ENCODE assay signal across 28 mouse cellular contexts in the genomic region with DNA sequence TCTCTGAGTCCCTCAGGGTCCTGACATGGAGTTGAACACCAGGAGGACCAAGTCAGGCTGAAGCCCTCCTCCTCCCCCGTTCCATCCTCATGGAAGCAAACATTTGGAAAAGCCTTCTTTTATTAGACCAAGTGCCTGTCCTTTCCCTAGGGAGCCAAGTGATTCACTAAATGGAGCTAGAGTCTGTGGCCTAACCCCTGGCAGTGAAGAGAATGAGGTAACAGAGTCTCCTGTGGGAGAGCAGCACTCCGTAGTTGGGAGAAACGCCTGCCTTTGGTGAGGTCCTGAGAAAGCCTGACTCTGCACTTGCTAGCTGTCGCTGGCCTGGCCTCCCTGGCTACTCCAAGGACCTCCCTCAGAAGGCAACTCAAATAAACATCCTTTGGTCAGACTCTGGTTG.
DNase-seq lines count a peak whose midpoint lies in the region; ATAC-seq lines count a peak whose summit lies in the region.
"Had no signal": no experiment of that assay in that cellular context is flagged by ENCODE, and none has a peak within 500 bp of the region (broad histone marks: within the 10 kb centered on the region; RNA-seq: fewer than 3 reads in every experiment).

No protein-coding gene starts in this region.

- intact Hi-C loops in gastrocnemius, postnatal 14 days (cut with DNase I; ENCODE audit: low total_unique reads), result no loop called here

- H3K4me3 ChIP-seq in midbrain, embryonic 11.5 days (ENCODE audit: low read depth, low read length), result no peak overlapping the region
- no peak overlapping the region for H3K4me3 ChIP-seq in midbrain, embryonic 16.5 days (ENCODE audit: low read depth, low read length)
- H3K4me3 ChIP-seq: erythroblast, embryonic 14.5 days; forebrain, embryonic 12.5 days; hindbrain, embryonic 12.5 days; intestine, embryonic 15.5 days; layer of hippocampus, adult 2 months; left cerebral cortex, adult 2 months; limb, embryonic 12.5 days; liver, embryonic 15.5 days; lung, embryonic 15.5 days; midbrain, embryonic 12.5 days had no signal

- no peaks in the 10 kb centered on the region for H3K9me3 ChIP-seq in midbrain, embryonic 11.5 days (ENCODE audit: control insufficient read depth, low read length)
- no peaks in the 10 kb centered on the region for H3K9me3 ChIP-seq in midbrain, embryonic 16.5 days (replicated peaks; ENCODE audit: control insufficient read depth, low read length, poor library complexity, severe bottlenecking)
- H3K9me3 ChIP-seq: forebrain, embryonic 12.5 days; hindbrain, embryonic 12.5 days; intestine, embryonic 15.5 days; limb, embryonic 12.5 days; liver, embryonic 15.5 days; lung, embryonic 15.5 days; midbrain, embryonic 12.5 days had no signal

- no peaks in the 10 kb centered on the region for H3K27me3 ChIP-seq in midbrain, embryonic 11.5 days (ENCODE audit: control insufficient read depth, insufficient read depth, low read length)
- no peaks in the 10 kb centered on the region for H3K27me3 ChIP-seq in midbrain, embryonic 16.5 days (ENCODE audit: control insufficient read depth, insufficient read depth, low read depth, low read length)
- H3K27me3 ChIP-seq: liver, embryonic 15.5 days had no signal

- no peak overlapping the region for H3K27ac ChIP-seq in midbrain, embryonic 11.5 days (ENCODE audit: low read depth, low read length)
- no peak overlapping the region for H3K27ac ChIP-seq in midbrain, embryonic 16.5 days (ENCODE audit: low read length)
- H3K27ac ChIP-seq: forebrain, embryonic 12.5 days; hindbrain, embryonic 12.5 days; hindbrain, postnatal 0 days; intestine, embryonic 15.5 days; layer of hippocampus, adult 2 months; left cerebral cortex, adult 2 months; limb, embryonic 12.5 days; liver, embryonic 15.5 days; lung, embryonic 15.5 days; midbrain, embryonic 12.5 days had no signal

- DNase-seq in gastrocnemius, postnatal 25 days, result peak; percentile 38
- DNase-seq in gastrocnemius, postnatal 14 days, result no peak
- DNase-seq in midbrain, embryonic 11.5 days (ENCODE audit: low spot score, missing footprints), result peak; percentile 78
- peak; percentile 28 for DNase-seq in NIH3T3 (ENCODE audit: low read depth)
- DNase-seq in retina, postnatal 1 day, result no peak
- DNase-seq: adrenal gland, postnatal 36 days; cerebellum, adult 18-20 months; cerebellum, postnatal 14 days; heart, postnatal 14 days; kidney, adult 2 months; kidney, postnatal 36 days; right cerebral cortex, postnatal 14 days; spleen, adult 18-20 months; thymus, postnatal 14 days had no signal

- peaks cover 9% of the 10 kb centered on the region for H3K4me1 ChIP-seq in midbrain, embryonic 11.5 days (ENCODE audit: control insufficient read depth, insufficient read depth, low read length)
- H3K4me1 ChIP-seq in midbrain, embryonic 16.5 days (ENCODE audit: control insufficient read depth, insufficient read depth, low read length), result peaks cover 12% of the 10 kb centered on the region
- H3K4me1 ChIP-seq: intestine, embryonic 15.5 days; limb, embryonic 12.5 days; liver, embryonic 15.5 days; lung, embryonic 15.5 days had no signal

- H3K4me2 ChIP-seq in midbrain, embryonic 11.5 days, result no peak overlapping the region
- no peak overlapping the region for H3K4me2 ChIP-seq in midbrain, embryonic 16.5 days (ENCODE audit: low read length)
- H3K4me2 ChIP-seq: forebrain, embryonic 12.5 days; hindbrain, embryonic 12.5 days; intestine, embryonic 15.5 days; limb, embryonic 12.5 days; liver, embryonic 15.5 days; lung, embryonic 15.5 days; midbrain, embryonic 12.5 days had no signal

- ATAC-seq in midbrain, embryonic 11.5 days (ENCODE audit: low FRiP score), result no peak
- ATAC-seq in midbrain, embryonic 16.5 days, result no peak
- no peak for ATAC-seq in frontal cortex, adult (ENCODE audit: low TSS enrichment)
- ATAC-seq: activated CD4-positive, CD25-positive, alpha-beta regulatory T cell, adult 4 months; hindbrain, postnatal 0 days; intestine, embryonic 15.5 days had no signal

- no peaks in the 10 kb centered on the region for H3K36me3 ChIP-seq in midbrain, embryonic 11.5 days (ENCODE audit: control insufficient read depth, insufficient read depth, low read length)
- H3K36me3 ChIP-seq in midbrain, embryonic 16.5 days (ENCODE audit: control insufficient read depth, insufficient read depth, low read length), result no peaks in the 10 kb centered on the region
- H3K36me3 ChIP-seq: forebrain, embryonic 12.5 days; hindbrain, embryonic 12.5 days; intestine, embryonic 15.5 days; limb, embryonic 12.5 days; liver, embryonic 15.5 days; lung, embryonic 15.5 days; midbrain, embryonic 12.5 days had no signal

- 66% methylated on average over 4 of the region's 4 CpGs for WGBS in midbrain, embryonic 11.5 days
- WGBS in midbrain, embryonic 16.5 days, result 63% methylated on average over 4 of the region's 4 CpGs

- no peak overlapping the region for H3K9ac ChIP-seq in midbrain, embryonic 11.5 days (ENCODE audit: low read length)
- H3K9ac ChIP-seq in midbrain, embryonic 16.5 days (ENCODE audit: low read depth, low read length), result no peak overlapping the region
- H3K9ac ChIP-seq: forebrain, embryonic 12.5 days; hindbrain, embryonic 12.5 days; intestine, embryonic 15.5 days; limb, embryonic 12.5 days; liver, embryonic 15.5 days; lung, embryonic 15.5 days; midbrain, embryonic 12.5 days had no signal

Comparison
In these comparisons a context has a peak if more than half of its experiments do, and no peak if none do; other contexts are left out.
1. DNase-seq: peak in gastrocnemius, postnatal 25 days (single experiment), midbrain, embryonic 11.5 days (single experiment) and NIH3T3 (single experiment); none in gastrocnemius, postnatal 14 days (single experiment) and retina, postnatal 1 day (single experiment).